Mouse (Mus musculus) liver, embryonic 13.5 days (tissue): ENCODE data around the gene Milr1. TPM values are rescaled to one million over a fixed set of nuclear protein-coding genes. Genes with fewer than 3 reads are reported as not detected.
"Not testable (repeated sequence)": the region's sequence is repeated elsewhere in the genome, so short reads cannot be mapped to it uniquely, and the experiment has no call there.

Source experiments
- ATAC-seq: fragments of 200-750 bp; cut with Nextera tagmentation; 2 replicates; pipeline ENCODE4 v1.8.0; 2017; ENCODE audit warnings: low read depth, mild to moderate bottlenecking, moderate number of reproducible peaks, moderate library complexity
- DNase-seq: peaks from one replicate; pipeline ENCODE4 v3.0.0; 2022
- H3K27ac ChIP-seq: fragments of 300-500 bp; sonication (generic); 2 replicates; pipeline ENCODE4 v1.5.1; 2015; ENCODE audit warnings: moderate library complexity, mild to moderate bottlenecking, inconsistent platforms
- H3K27me3 ChIP-seq: fragments of 300-500 bp; sonication (generic); 2 replicates; pipeline ENCODE4 v1.6.1; 2015; ENCODE audit warnings: mild to moderate bottlenecking, inconsistent platforms
- H3K36me3 ChIP-seq: fragments of 300-500 bp; sonication (generic); 2 replicates; pipeline ENCODE4 v1.6.1; 2015; ENCODE audit warnings: mild to moderate bottlenecking, inconsistent platforms
- H3K4me1 ChIP-seq: fragments of 300-500 bp; sonication (generic); replicated peaks from 2 replicates; pipeline ENCODE4 v1.6.1; 2015; ENCODE audit warnings: inconsistent platforms
- H3K4me2 ChIP-seq: fragments of 300-500 bp; sonication (generic); 2 replicates; pipeline ENCODE4 v1.6.1; 2015; ENCODE audit warnings: inconsistent platforms, mild to moderate bottlenecking, moderate library complexity
- H3K4me3 ChIP-seq: fragments of 300-500 bp; sonication (generic); replicated peaks from 2 replicates; pipeline ENCODE4 v1.5.1; 2015; ENCODE audit warnings: mild to moderate bottlenecking, inconsistent platforms
- H3K9ac ChIP-seq: fragments of 300-500 bp; sonication (generic); 2 replicates; pipeline ENCODE4 v1.6.1; 2015; ENCODE audit warnings: mild to moderate bottlenecking, inconsistent platforms
- H3K9me3 ChIP-seq: fragments of 300-500 bp; sonication (generic); replicated peaks from 2 replicates; pipeline ENCODE4 v1.6.1; 2016; ENCODE audit warnings: inconsistent platforms
- WGBS: fragments of 180-500 bp; shearing (Covaris S2); methylation state at CpG from one replicate; pipeline ENCODE4 v1.1.7; 2015; ENCODE audit not compliant: insufficient replicate concordance; 5-methylcytosine and 5-hydroxymethylcytosine counted together
- polyA plus RNA-seq: library from polyadenylated mRNA; unstranded; fragments of >200 nt; fragmentation: Nextera tagmentation; extraction: Ambion mirVana; gene quantifications from 2 replicates; pipeline ENCODE4 v1.2.1, GENCODE M21; 2015

The Milr1 gene
- polyA plus RNA-seq, 1 experiment from 2014 or later = 2.7 TPM

DNA sequence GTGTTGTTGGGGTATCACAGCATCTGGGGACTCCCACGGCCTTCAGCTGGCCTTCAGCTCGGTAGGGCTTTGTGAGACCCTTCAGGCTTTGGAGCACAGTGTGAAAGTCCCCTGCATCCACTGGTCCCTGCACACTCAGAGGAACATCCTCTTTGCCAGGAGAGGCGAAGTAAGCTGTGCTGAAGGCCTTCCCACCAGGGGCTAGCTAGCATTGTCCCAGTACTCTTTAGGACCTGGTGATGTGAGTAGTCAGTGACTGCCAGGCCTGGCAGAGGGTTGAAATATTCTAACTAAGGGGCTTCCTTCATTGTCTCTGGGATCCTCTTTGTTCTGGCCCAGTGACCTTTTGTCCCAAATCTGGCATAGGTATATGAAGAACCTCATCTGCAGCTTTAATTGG, 14.4 kb upstream of the Milr1 start:
- ATAC-seq = no peak
- no peak overlapping the region for H3K4me3 ChIP-seq
- no peaks in the 10 kb centered on the region for H3K9me3 ChIP-seq
- 0 out of 2 replicates have a peak, but pooled peaks cover 3% of the 10 kb centered on the region for H3K4me1 ChIP-seq
- no peak for DNase-seq
- no peak overlapping the region for H3K4me2 ChIP-seq
- H3K27ac ChIP-seq = no peak overlapping the region
- H3K27me3 ChIP-seq = no peaks in the 10 kb centered on the region
- 61% methylated on average over 3 of the region's 3 CpGs for WGBS
- H3K9ac ChIP-seq = no peak overlapping the region
- H3K36me3 ChIP-seq = no peaks in the 10 kb centered on the region

DNA sequence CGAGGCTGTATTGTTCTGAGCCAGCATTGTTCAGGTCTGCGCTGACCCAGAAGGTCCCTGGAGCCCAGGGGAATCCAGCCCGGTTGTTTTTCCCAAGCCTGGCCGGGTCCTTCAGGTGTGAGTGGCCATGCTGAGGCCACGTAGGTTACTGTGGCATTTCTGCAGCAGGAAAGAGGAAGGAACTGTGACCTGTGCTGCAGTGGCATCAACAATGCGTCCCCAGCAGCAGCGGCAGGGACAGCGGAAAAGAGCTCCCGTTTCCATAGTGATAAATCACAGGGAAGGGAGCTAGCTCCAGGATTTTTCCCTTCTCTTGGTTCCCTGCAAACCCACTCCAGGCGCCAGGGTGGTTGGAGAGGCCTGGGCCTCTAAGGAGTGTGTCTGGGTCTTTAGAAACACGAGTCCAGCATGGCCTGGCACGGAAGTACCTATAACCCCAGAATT, 13.8 kb upstream of the Milr1 start:
- WGBS = 50% methylated on average over 12 of the region's 12 CpGs
- H3K4me3 ChIP-seq = no peak overlapping the region
- ATAC-seq = no peak
- H3K36me3 ChIP-seq = no peaks in the 10 kb centered on the region
- H3K27ac ChIP-seq = no peak overlapping the region
- no peak for DNase-seq
- H3K27me3 ChIP-seq = no peaks in the 10 kb centered on the region
- H3K9me3 ChIP-seq = no peaks in the 10 kb centered on the region
- 0 out of 2 replicates have a peak, but pooled peaks cover 6% of the 10 kb centered on the region for H3K4me1 ChIP-seq
- no peak overlapping the region for H3K9ac ChIP-seq
- H3K4me2 ChIP-seq = no peak overlapping the region

DNA sequence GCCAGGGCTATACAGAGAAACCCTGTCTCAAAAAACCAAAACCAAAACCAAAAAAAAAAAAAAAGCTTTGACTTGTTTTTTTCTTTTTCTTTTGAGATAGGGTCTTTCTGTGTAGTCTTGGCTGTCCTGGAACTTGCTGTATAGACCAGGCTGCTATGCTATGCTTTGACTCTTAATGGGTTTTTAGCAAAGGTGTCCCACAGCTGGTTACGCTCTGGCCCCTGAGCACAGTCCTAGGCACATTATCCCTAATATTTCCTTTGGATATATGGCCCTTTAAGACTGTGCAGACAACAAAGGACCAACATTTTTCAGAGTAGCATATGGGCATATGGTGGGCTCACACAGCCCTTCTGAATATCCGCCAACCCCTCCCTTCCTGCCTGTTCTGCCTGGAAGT, 11.9 kb upstream of the Milr1 start:
- Histone ChIP-seq H3K4me3 (no peak overlapping the region), H3K9ac (no peak overlapping the region), H3K27ac (no peak overlapping the region), H3K9me3 (no peaks in the 10 kb centered on the region), H3K27me3 (no peaks in the 10 kb centered on the region), H3K4me2 (no peak overlapping the region), H3K4me1 (0 out of 2 replicates have a peak, but pooled peaks cover 6% of the 10 kb centered on the region), H3K36me3 (no peaks in the 10 kb centered on the region)
- no peak for DNase-seq
- WGBS = 80% methylated on average over 2 of the region's 2 CpGs
- no peak for ATAC-seq

DNA sequence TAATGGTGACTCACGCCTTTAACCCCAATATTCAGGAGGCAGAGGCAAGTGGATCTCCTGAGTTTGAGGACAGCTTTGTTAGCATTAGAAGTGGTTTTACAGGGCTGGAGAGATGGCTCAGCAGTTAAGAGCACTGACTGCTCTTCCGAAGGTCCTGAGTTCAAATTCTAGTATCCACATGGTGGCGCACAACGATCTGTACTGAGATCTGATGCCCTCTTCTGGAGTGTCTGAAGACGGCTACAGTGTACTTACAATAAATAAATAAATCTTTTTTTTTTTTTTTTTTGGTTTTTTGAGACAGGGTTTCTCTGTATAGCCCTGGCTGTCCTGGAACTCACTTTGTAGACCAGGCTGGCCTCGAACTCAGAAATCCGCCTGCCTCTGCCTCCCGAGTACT, 10.3 kb upstream of the Milr1 start:
- H3K27ac ChIP-seq, H3K27me3 ChIP-seq, H3K36me3 ChIP-seq, ATAC-seq, DNase-seq, H3K4me1 ChIP-seq, H3K4me3 ChIP-seq, H3K9me3 ChIP-seq, H3K9ac ChIP-seq, H3K4me2 ChIP-seq: not testable (repeated sequence)
- WGBS = 73% methylated on average over 5 of the region's 8 CpGs

DNA sequence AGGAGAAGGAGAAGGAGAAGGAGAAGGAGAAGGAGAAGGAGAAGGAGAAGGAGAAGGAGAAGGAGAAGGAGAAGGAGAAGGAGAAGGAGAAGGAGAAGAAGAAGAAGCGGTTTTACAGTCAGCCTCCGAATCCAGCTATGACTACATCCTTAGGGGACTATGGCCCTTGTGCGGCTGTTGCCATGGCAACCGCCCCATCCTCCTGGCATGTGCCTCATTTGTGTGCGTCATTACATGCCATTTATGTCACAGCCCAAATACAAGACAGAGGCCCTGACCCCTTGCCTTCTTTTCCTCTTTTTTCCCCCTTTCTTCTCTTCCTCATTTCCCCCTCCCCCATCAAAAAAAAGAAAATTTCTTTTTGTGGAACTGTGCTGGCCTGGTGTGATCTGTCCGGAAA, 9.8 kb upstream of the Milr1 start:
- Histone ChIP-seq H3K27me3 (no peaks in the 10 kb centered on the region), H3K9ac (no peak overlapping the region), H3K4me1 (0 out of 2 replicates have a peak, but pooled peaks cover 6% of the 10 kb centered on the region), H3K4me2 (no peak overlapping the region), H3K36me3 (no peaks in the 10 kb centered on the region), H3K27ac (no peak overlapping the region), H3K9me3 (no peaks in the 10 kb centered on the region), H3K4me3 (no peak overlapping the region)
- 51% methylated on average over 6 of the region's 6 CpGs for WGBS
- DNase-seq (no peak), ATAC-seq (no peak)

DNA sequence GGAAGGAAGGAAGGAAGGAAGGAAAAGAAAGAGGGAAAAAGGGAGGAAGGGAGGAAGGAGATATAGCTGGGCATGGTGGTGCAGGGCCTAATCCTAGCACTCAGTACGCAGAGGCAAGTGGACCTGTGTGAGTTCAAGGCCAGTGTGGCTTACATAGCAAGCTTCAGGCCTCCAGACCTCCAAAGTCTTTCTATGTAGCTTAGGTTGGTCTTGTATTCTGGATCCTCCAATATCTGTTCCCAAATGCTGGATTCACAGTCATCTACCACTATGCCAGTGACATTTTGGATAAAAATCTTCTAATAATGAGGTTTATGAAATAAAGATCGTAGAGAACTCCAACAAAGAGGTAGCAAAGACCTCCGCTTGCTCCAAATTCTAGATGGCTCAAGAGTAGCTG, 9.2 kb upstream of the Milr1 start:
- ATAC-seq = no peak
- H3K4me3 ChIP-seq = no peak overlapping the region
- no peak overlapping the region for H3K4me2 ChIP-seq
- H3K9me3 ChIP-seq = no peaks in the 10 kb centered on the region
- H3K4me1 ChIP-seq = 0 out of 2 replicates have a peak, but pooled peaks cover 6% of the 10 kb centered on the region
- no peaks in the 10 kb centered on the region for H3K27me3 ChIP-seq
- no peak for DNase-seq
- H3K36me3 ChIP-seq = no peaks in the 10 kb centered on the region
- no peak overlapping the region for H3K27ac ChIP-seq
- H3K9ac ChIP-seq = no peak overlapping the region
- WGBS = 67% methylated on average over 3 of the region's 3 CpGs

DNA sequence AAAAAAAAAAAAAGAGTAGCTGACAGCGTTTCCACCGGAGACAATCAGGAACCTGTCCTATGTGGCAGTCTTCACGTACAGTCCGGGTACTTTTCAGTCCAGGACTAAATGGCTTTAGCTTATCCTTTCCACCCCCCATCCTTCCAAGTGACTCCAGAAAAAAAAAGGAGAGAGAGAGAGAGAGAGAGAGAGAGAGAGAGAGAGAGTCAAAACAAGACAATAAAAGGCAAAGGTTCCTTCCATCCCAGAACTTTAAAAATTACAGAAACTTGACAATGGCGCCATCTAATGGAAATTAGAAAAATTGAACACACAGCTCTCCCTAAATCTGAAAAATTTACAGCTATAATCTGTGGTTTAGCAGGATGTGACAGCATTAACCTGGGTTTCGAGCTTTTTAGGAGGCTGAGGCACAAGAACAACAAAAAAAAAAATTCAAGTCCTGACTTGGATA, 8.6 kb upstream of the Milr1 start:
- Histone ChIP-seq H3K36me3 (no peaks in the 10 kb centered on the region), H3K27ac (no peak overlapping the region), H3K4me1 (0 out of 2 replicates have a peak, but pooled peaks cover 3% of the 10 kb centered on the region), H3K27me3 (no peaks in the 10 kb centered on the region), H3K9ac (no peak overlapping the region), H3K4me2 (no peak overlapping the region), H3K4me3 (no peak overlapping the region), H3K9me3 (no peaks in the 10 kb centered on the region)
- 21% methylated on average over 6 of the region's 6 CpGs for WGBS
- ATAC-seq (no peak), DNase-seq (no peak)

DNA sequence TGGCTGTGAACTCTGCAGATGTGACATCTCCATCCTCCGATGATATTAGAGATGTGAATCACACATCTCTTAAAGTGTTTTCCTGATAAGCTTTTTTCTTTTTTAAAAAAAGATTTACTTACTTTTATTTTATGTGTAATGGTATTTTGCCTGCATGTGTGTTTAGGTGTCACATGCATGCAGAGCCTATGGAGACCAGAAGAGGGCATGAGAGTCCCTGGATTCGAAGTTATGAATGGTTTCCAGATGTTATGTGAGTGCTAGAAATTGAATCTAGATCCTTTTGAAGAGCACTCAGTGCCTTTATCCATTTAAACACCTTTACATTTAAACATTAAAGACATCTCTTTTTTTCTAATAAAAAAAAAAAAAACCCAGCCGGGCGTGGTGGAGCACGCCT, 6.1 kb upstream of the Milr1 start:
- 76% methylated on average over 5 of the region's 5 CpGs for WGBS

DNA sequence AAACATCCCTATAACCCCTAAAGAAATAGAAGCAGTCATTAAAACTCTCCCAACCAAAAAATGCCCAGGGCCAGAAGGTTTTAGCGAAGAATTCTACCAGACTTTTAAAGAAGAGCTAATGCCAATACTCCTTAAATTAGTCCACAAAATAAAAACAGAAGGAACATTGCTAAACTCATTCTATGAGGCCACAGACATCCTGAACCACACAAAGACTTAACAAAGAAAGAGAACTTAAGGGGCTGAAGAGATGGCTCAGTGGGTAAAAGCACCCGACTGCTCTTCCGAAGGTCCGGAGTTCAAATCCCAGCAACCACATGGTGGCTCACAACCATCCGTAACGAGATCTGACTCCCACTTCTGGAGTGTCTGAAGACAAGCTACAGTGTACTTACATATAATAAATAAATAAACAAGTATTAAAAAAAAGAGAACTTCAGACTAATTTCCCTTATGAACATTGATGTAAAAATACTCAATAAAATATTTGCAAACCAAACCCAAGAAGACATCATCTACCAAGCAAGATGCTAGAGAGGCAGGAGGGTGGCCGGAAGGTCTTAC, 1.4 kb upstream of the Milr1 start:
- H3K4me2 ChIP-seq, H3K9me3 ChIP-seq, H3K27me3 ChIP-seq, H3K36me3 ChIP-seq, H3K27ac ChIP-seq, H3K9ac ChIP-seq, DNase-seq, ATAC-seq, H3K4me3 ChIP-seq: not testable (repeated sequence)
- peaks cover 20% of the 10 kb centered on the region for H3K4me1 ChIP-seq
- WGBS = 78% methylated on average over 7 of the region's 7 CpGs

More for the DNA sequence above, 6.1 kb upstream of the Milr1 start:
- Histone ChIP-seq H3K36me3 (no peaks in the 10 kb centered on the region), H3K4me3 (no peak overlapping the region), H3K4me2 (no peak overlapping the region), H3K4me1 (0 out of 2 replicates have a peak, but pooled peaks cover 3% of the 10 kb centered on the region), H3K27ac (no peak overlapping the region), H3K9me3 (no peaks in the 10 kb centered on the region), H3K9ac (no peak overlapping the region), H3K27me3 (no peaks in the 10 kb centered on the region)
- ATAC-seq (no peak), DNase-seq (no peak)

DNA sequence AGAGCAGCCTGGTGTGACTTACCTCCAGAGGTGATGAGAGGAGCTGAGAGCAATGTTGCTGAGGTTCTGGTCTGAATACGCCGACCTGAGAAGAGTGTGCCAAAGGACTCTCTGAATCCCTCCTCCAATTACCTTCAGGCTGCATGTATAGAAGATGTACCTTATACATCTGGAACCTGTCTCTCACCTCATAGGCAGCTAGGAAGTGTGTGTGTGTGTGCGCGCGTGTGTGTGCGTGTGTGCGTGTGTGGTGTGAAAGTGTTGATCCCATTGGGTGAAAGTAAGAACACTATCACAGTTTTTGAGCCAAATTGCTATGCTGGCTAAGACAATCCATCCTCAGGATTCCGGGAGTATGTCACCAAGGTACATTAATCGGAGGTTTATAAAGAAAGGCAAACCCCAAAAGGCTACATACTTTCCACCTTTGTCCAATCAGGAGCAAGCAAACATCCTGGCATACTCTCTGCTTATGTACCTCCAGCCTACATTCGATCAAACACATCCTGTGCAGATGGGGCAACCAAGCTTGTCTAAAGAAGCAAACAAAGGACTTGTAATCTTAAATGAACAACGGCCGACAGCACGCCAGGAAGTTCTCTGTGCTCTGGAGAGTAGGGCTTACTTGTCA, 790 bp upstream of the Milr1 start, which contains the start of gene Pecam1:
Gene Pecam1, minus strand, starts transcription at position 508 of the 631 bp plus-strand sequence.
- peak within 1 kb of the TSS; percentile 11; the same call in 1 of the 2 replicates for H3K4me3 ChIP-seq
- WGBS = 55% methylated on average over 13 of the region's 13 CpGs
- H3K36me3 ChIP-seq = no peaks in the 10 kb centered on the region
- H3K27me3 ChIP-seq = 0 out of 2 replicates have a peak, but pooled peaks cover 8% of the 10 kb centered on the region
- peak within 1 kb of the TSS; percentile 26 for H3K4me2 ChIP-seq
- DNase-seq (no peak), ATAC-seq (no peak)
- H3K27ac ChIP-seq = peak within 1 kb of the TSS; percentile 45
- no peak within 1 kb of the TSS for H3K9ac ChIP-seq
- H3K4me1 ChIP-seq = peaks cover 20% of the 10 kb centered on the region
- H3K9me3 ChIP-seq = no peaks in the 10 kb centered on the region

DNA sequence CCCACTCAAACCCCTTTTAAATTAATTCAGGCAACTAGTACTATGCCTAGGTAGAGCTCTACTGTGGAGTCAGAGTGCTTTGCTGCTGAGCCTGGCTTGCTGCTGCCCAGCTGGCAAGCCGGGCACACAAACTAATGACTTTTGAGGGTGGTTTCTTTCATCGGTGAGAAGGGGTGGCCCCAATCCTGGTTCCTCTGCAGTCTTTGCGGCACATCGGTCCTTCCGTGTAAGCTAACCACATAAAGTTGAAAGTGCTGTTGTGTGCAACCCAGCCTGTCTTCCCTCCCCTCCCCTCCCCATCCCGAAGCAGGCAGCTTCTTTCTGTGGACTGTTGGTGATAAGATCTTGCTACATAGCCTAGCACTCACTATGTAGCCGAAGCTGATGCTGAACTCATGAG, 1.1 kb downstream of the Milr1 start:
- H3K27ac ChIP-seq = no peak overlapping the region

More for the DNA sequence above, 1.1 kb downstream of the Milr1 start:
- no peak overlapping the region; the same call in 1 of the 2 replicates for H3K4me3 ChIP-seq
- H3K9ac ChIP-seq = no peak overlapping the region
- H3K9me3 ChIP-seq = no peaks in the 10 kb centered on the region
- 0 out of 2 replicates have a peak, but pooled peaks cover 8% of the 10 kb centered on the region for H3K27me3 ChIP-seq
- DNase-seq (no peak), ATAC-seq (0 out of 2 replicates have a peak, but pooled peaks have one; percentile 7)
- peaks cover 20% of the 10 kb centered on the region for H3K4me1 ChIP-seq
- H3K4me2 ChIP-seq = peak overlapping the region; percentile 26; the same call in 1 of the 2 replicates
- 20% methylated on average over 7 of the region's 7 CpGs for WGBS
- no peaks in the 10 kb centered on the region for H3K36me3 ChIP-seq
